8 mouse cellular contexts compared by ENCODE assay signal in genomic region chr8:120557170-120557965, GRCm38 (mm10). TPM values are rescaled to one million over a fixed set of nuclear protein-coding genes. Genes with fewer than 3 reads are reported as not detected.
DNase-seq lines count a peak whose midpoint lies in the region; ATAC-seq and TF ChIP-seq lines count a peak whose summit lies in the region.

No protein-coding gene starts in this region.

- ATAC-seq in heart, embryonic 16.5 days (replicated peaks; ENCODE audit: extremely low read depth, insufficient read depth, low FRiP score) = no peak
- ATAC-seq in forebrain, embryonic 13.5 days = peak; percentile 60

- H3K4me2 ChIP-seq in heart, embryonic 16.5 days (ENCODE audit: low read depth, low read length) = no peak overlapping the region
- H3K4me2 ChIP-seq in forebrain, embryonic 13.5 days = peak overlapping the region; percentile 33

- 54% methylated on average over 15 of the region's 15 CpGs for WGBS in heart, embryonic 16.5 days
- 40% methylated on average over 15 of the region's 15 CpGs for WGBS in forebrain, embryonic 13.5 days

- intact Hi-C loops in heart, postnatal 25 days (cut with DNase I) = no loop called here
- intact Hi-C loops in left cerebral cortex, postnatal 25 days (cut with DNase I) = no loop called here
- intact Hi-C loops in heart, postnatal 36 days (cut with DNase I) = no loop called here

- H3K27ac ChIP-seq in heart, embryonic 16.5 days (ENCODE audit: low read length) = peak overlapping the region; percentile 96
- peak overlapping the region; percentile 90 for H3K27ac ChIP-seq in forebrain, embryonic 13.5 days

- H3K27me3 ChIP-seq in heart, embryonic 16.5 days (ENCODE audit: control insufficient read depth, insufficient read depth, low read length) = no peaks in the 10 kb centered on the region
- H3K27me3 ChIP-seq in forebrain, embryonic 13.5 days = no peaks in the 10 kb centered on the region

- DNase-seq in heart, postnatal 25 days (ENCODE audit: low spot score) = no peak
- DNase-seq in brain, embryonic 14.5 days (ENCODE audit: low read depth) = peak; percentile 86
- DNase-seq in left cerebral cortex, postnatal 25 days (ENCODE audit: low spot score in 2 of 2) = peak; percentile 78 to 87
- peak; percentile 87 for DNase-seq in testis, postnatal 14 days (ENCODE audit: low spot score)
- DNase-seq in urinary bladder, adult 18-20 months (ENCODE audit: low spot score in 2 of 2) = no peak
- DNase-seq in heart, postnatal 36 days = no peak

- TF ChIP-seq CTCF in brain, embryonic 14.5 days (IDR thresholded peaks at IDR 0.05; ENCODE audit: borderline replicate concordance, extremely low read depth, insufficient read depth, insufficient read length) = no peak

- H3K9me3 ChIP-seq in heart, embryonic 16.5 days (replicated peaks; ENCODE audit: control insufficient read depth, low read length) = no peaks in the 10 kb centered on the region
- H3K9me3 ChIP-seq in forebrain, embryonic 13.5 days (replicated peaks) = no peaks in the 10 kb centered on the region

- H3K4me1 ChIP-seq in heart, embryonic 16.5 days (ENCODE audit: control insufficient read depth, insufficient read depth, low read length) = peaks cover 88% of the 10 kb centered on the region
- H3K4me1 ChIP-seq in forebrain, embryonic 13.5 days = peaks cover 99% of the 10 kb centered on the region

- H3K9ac ChIP-seq in heart, embryonic 16.5 days (ENCODE audit: low read length) = peak overlapping the region; percentile 71
- peak overlapping the region; percentile 55; the same call in 1 of the 2 replicates for H3K9ac ChIP-seq in forebrain, embryonic 13.5 days

- H3K36me3 ChIP-seq in heart, embryonic 16.5 days (ENCODE audit: control insufficient read depth, insufficient read depth) = no peaks in the 10 kb centered on the region
- peaks cover 25% of the 10 kb centered on the region for H3K36me3 ChIP-seq in forebrain, embryonic 13.5 days (ENCODE audit: poor library complexity, severe bottlenecking)

- no peak overlapping the region for H3K4me3 ChIP-seq in heart, embryonic 16.5 days (ENCODE audit: low read length)
- no peak overlapping the region for H3K4me3 ChIP-seq in forebrain, embryonic 13.5 days

- no peak for TF ChIP-seq POLR2A in brain, embryonic 14.5 days (IDR thresholded peaks at IDR 0.05; ENCODE audit: borderline replicate concordance, extremely low read depth, insufficient read depth, insufficient read length, poor library complexity, severe bottlenecking)

RNA-seq across cellular contexts. Expression of gene Gins2, which starts 31.7 kb away (rescaled TPM):
- 51.0 and 51.1 TPM in 2 replicates for polyA plus RNA-seq in heart, embryonic 16.5 days (2015; fragmentation: Nextera tagmentation; extraction: Ambion mirVana)
- 1 to 10 TPM; 1.2 to 1.5 TPM for total RNA-seq in heart, postnatal 25 days (2021)
- 22.9 and 37.8 TPM in 2 replicates for polyA plus RNA-seq in brain, embryonic 14.5 days (2012; rRNA removed)
- polyA plus RNA-seq in forebrain, embryonic 13.5 days (2015; fragmentation: Nextera tagmentation; extraction: Ambion mirVana) = 66.9 and 79.8 TPM in 2 replicates
- 1 to 10 TPM; 1.6 to 1.8 TPM for total RNA-seq in left cerebral cortex, postnatal 25 days (2021)
- total RNA-seq in heart, postnatal 36 days (2021) = 1 to 10 TPM in 1 of 2 experiments, under 1 TPM in 1; 0.86 to 1.7 TPM

Comparison
In these comparisons a context has a peak if more than half of its experiments do, and no peak if none do; other contexts are left out.
1. DNase-seq: peak in brain, embryonic 14.5 days (single experiment), left cerebral cortex, postnatal 25 days (2 of 2) and testis, postnatal 14 days (single experiment); none in heart, postnatal 25 days (single experiment), urinary bladder, adult 18-20 months (0 of 2) and heart, postnatal 36 days (0 of 2).